Mouse (Mus musculus) liver, embryonic 11.5 days (tissue): ENCODE data around the gene Ddx39. TPM values are rescaled to one million over a fixed set of nuclear protein-coding genes. Genes with fewer than 3 reads are reported as not detected.
A peak's percentile ranks its signal among the peaks of the same experiment; 100 is the strongest.

Experiments used
- ATAC-seq: fragments of 200-750 bp; cut with Nextera tagmentation; replicated peaks from 2 replicates; pipeline ENCODE4 v1.8.0; 2017; ENCODE audit warnings: moderate number of reproducible peaks, mild to moderate bottlenecking, moderate TSS enrichment, moderate library complexity; ENCODE audit not compliant: low FRiP score
- DNase-seq: peaks from one replicate; pipeline ENCODE4 v3.0.0-alpha.2; 2017; ENCODE audit warnings: low spot score
- H3K27ac ChIP-seq: fragments of 300-500 bp; sonication (generic); 2 replicates; pipeline ENCODE4 v1.5.1; 2014; ENCODE audit warnings: mild to moderate bottlenecking, low read depth, low read length, control low read depth
- H3K27me3 ChIP-seq: fragments of 300-500 bp; sonication (generic); replicated peaks from 2 replicates; pipeline ENCODE4 v1.6.1; 2014; ENCODE audit warnings: low read length, mixed read lengths; ENCODE audit not compliant: control insufficient read depth, insufficient read depth
- H3K36me3 ChIP-seq: fragments of 300-500 bp; sonication (generic); 2 replicates; pipeline ENCODE4 v1.6.1; 2014; ENCODE audit warnings: mild to moderate bottlenecking, low read length, moderate library complexity, mixed read lengths; ENCODE audit not compliant: control insufficient read depth, insufficient read depth
- H3K4me1 ChIP-seq: fragments of 300-500 bp; sonication (generic); replicated peaks from 2 replicates; pipeline ENCODE4 v1.6.1; 2014; ENCODE audit warnings: low read length, mixed read lengths; ENCODE audit not compliant: control insufficient read depth, insufficient read depth
- H3K4me2 ChIP-seq: fragments of 300-500 bp; sonication (generic); 2 replicates; pipeline ENCODE4 v1.6.1; 2014; ENCODE audit warnings: mild to moderate bottlenecking, control low read depth, moderate library complexity
- H3K4me3 ChIP-seq: fragments of 300-500 bp; sonication (generic); 2 replicates; pipeline ENCODE4 v1.5.1; 2014; ENCODE audit warnings: low read depth, low read length, control low read depth
- H3K9ac ChIP-seq: fragments of 300-500 bp; sonication (generic); 2 replicates; pipeline ENCODE4 v1.6.1; 2014; ENCODE audit warnings: low read depth, low read length, control low read depth
- H3K9me3 ChIP-seq: fragments of 300-500 bp; sonication (generic); 2 replicates; pipeline ENCODE4 v1.6.1; 2016; ENCODE audit warnings: low read length, inconsistent platforms, mixed read lengths; ENCODE audit not compliant: control insufficient read depth
- WGBS: fragments of 180-500 bp; shearing (Covaris S2); extraction: QIAGEN DNeasy Blood & Tissue Kit; methylation state at CpG from one replicate; pipeline ENCODE4 v1.1.7; 2014; 5-methylcytosine and 5-hydroxymethylcytosine counted together
- microRNA-seq: library from miRNA; unstranded; fragments of <30 nt; microRNA quantifications from one replicate; pipeline ENCODE4, GENCODE M21; 2017; ENCODE audit warnings: borderline number of aligned reads
- polyA plus RNA-seq: library from polyadenylated mRNA; unstranded; fragments of >200 nt; fragmentation: Nextera tagmentation; extraction: Ambion mirVana; gene quantifications from 2 replicates; pipeline ENCODE4 v1.2.1, GENCODE M21; 2014

Ddx39 gene
- polyA plus RNA-seq, 1 experiment from 2014 or later = 375 TPM

DNA sequence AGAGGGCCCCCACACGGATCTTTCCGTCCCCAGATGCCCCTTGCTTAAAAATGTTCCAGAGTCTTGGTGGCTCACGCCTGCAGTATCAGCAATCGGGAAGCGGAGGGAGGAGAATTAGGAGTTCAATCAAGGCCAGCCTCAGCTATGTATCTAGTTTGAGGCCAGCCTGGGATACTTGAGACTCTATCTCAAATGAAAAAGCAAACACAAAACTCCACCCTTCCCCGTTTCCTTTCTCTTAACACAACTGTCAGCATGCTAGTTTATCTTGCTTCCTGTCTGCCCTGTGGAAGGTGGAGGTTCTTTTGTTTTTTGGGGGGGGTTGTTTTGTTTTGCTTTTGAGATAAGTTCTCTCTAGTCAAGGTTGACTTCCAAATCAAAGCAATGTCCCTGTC lies 58.5 kb downstream of the Ddx39 start:
- H3K27ac ChIP-seq = no peak overlapping the region
- ATAC-seq = no peak
- H3K9ac ChIP-seq = no peak overlapping the region

DNA sequence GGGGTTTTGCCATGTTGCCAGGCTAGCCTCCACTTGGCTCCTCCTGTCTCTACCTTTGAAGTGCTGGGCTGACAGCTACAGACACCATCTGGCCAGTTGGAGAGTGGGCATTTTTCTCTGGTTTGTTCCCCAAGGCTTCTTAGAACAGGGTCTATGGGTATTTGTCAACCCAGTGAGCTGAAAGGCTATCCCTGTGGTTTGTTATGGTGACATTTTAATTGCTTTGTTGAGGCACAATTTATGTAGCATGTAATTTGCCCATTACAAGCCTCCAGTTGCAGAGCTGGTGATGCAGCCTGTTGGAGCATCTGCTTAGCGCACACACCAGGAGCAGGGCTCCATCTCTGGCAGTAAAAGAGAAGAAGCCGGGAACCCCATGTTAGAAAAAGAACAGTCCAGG lies 59.2 kb downstream of the Ddx39 start:
- ATAC-seq (no peak), DNase-seq (no peak)
- Histone ChIP-seq H3K36me3 (no peaks in the 10 kb centered on the region), H3K9me3 (no peaks in the 10 kb centered on the region), H3K9ac (no peak overlapping the region), H3K4me1 (peaks cover 14% of the 10 kb centered on the region), H3K27ac (no peak overlapping the region), H3K4me3 (no peak overlapping the region), H3K27me3 (no peaks in the 10 kb centered on the region), H3K4me2 (no peak overlapping the region)
- 89% methylated on average over 2 of the region's 2 CpGs for WGBS

More for the DNA sequence above, 58.5 kb downstream of the Ddx39 start:
- no peaks in the 10 kb centered on the region for H3K9me3 ChIP-seq
- H3K36me3 ChIP-seq = no peaks in the 10 kb centered on the region
- WGBS = 17% methylated on average over 6 of the region's 6 CpGs
- peak overlapping the region; percentile 40; the same call in 1 of the 2 replicates for H3K4me3 ChIP-seq
- no peaks in the 10 kb centered on the region for H3K27me3 ChIP-seq
- peak overlapping the region; percentile 86 for H3K4me2 ChIP-seq
- peaks cover 19% of the 10 kb centered on the region for H3K4me1 ChIP-seq
- DNase-seq = no peak

Small RNAs within 50 kb of the gene (microRNA-seq; reads per million reads assigned to microRNA genes)
- not detected for gene Mir1668

Other genes starting within 250 kb of the Ddx39 start
- gene Olfr370, start 179.4 kb upstream of the Ddx39 start, polyA plus RNA-seq = not detected in 2 replicates
- gene Ndufb7, start 148.5 kb upstream of the Ddx39 start, polyA plus RNA-seq = 321 and 354 TPM in 2 replicates
- 468 and 475 TPM in 2 replicates for gene Tecr, start 107.2 kb upstream of the Ddx39 start, polyA plus RNA-seq
- gene Dnajb1, start 107.0 kb upstream of the Ddx39 start, polyA plus RNA-seq = 75.9 and 77.1 TPM in 2 replicates
- gene Gipc1, start 62.5 kb upstream of the Ddx39 start, polyA plus RNA-seq = 113 and 114 TPM in 2 replicates
- 0.49 and 0.53 TPM in 2 replicates for gene Ptger1, start 48.5 kb upstream of the Ddx39 start, polyA plus RNA-seq
- 23.3 and 24.3 TPM in 2 replicates for gene Pkn1, start 16.0 kb upstream of the Ddx39 start, polyA plus RNA-seq
- 16.8 and 17.2 TPM in 2 replicates for gene Adgre5, start 26.1 kb downstream of the Ddx39 start, polyA plus RNA-seq
- 7.4 and 10.3 TPM in 2 replicates for gene Adgrl1, start 184.9 kb downstream of the Ddx39 start, polyA plus RNA-seq
- 0.25 and 0.37 TPM in 2 replicates for gene Gm10644, start 240.0 kb downstream of the Ddx39 start, polyA plus RNA-seq
- gene Asf1b, start 240.3 kb downstream of the Ddx39 start, polyA plus RNA-seq = 109 and 123 TPM in 2 replicates